Mouse (Mus musculus): ENCODE data around the gene Foxl2.

The Foxl2 gene

DNA sequence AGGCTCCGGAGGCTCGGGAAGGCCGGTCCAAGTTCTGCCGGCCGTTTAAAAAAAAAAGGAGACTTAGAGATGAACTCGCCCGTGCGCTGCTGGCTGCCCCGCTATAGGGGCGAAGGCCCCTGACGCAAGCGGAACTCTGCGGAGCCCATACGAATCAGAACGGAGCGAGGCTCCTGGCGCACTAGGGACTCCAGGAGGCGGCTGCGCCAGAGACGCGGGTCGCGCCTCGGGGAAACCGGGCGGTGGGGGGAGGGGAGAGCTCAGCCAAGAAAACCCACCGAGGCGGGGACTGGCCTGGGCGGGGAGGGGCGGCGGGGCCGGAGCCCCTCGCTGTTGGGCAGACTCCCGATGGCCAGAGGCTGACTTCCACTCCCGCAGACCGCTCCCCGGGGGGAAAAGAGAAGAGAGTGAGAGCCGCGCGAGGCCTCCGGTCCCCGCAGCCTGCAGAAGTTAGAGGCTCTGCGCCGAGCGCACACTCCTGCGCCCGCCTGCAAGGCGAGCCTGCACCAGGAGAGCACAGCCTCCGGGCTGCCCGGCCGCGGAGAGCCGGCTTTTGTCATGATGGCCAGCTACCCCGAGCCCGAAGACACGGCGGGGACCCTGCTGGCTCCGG is at the start of gene Foxl2:
Gene Foxl2 (plus strand): TSS at position 186 of the 613 bp plus-strand sequence.
- DNase-seq, result no peak

DNA sequence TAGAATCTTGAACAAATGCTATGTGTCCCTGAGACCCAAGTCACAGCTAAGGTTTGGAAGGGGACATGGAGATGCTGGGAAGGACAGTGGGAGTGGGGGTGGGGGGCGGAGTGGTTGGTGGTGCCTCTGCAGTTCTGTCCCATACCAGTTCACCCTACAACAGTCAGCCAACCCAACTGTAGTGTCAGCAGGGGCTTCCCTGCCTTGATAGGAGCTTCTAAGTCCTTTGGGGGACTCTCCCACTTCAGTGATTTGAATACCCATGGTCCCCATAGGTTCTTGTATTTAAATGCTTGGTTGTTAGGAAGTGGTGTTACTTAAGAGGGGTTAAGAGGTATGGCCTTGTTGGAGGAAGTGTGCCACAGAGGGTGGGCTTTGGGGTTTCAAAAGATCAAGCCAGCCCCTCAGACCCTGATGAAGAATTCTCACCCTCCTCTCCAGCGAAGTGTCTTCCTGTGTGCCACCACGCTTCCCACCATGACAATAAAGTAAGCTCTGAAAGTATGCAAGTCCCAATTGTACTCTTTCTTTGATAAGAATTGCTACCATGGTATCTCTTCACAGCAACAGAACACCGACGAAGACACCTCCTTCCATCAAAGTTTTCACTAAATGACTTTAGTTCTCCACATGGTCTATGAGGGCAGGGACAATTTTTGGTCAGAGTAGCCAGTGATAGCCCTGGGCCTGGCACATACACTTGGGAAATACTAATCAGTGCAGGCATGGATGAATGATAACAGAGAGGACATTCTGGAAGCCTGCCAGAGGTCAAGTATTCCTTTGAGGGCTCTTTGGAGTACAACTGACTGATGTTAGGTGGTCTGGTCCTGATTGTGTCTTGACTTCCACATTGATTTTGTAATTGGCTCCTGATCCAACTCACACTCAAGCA is 34.2 kb upstream of the Foxl2 start:
- DNase-seq, result no peak

- DNase-seq, result no peak
These were observed 32.0 kb upstream of the Foxl2 start for GRCm38 (mm10) chr9:98923119-98923518.

GRCm38 (mm10) chr9:98924183-98924582 is 30.9 kb upstream of the Foxl2 start:
- no peak for DNase-seq

GRCm38 (mm10) chr9:98929496-98929895 is 25.6 kb upstream of the Foxl2 start:
- DNase-seq, result no peak

DNA sequence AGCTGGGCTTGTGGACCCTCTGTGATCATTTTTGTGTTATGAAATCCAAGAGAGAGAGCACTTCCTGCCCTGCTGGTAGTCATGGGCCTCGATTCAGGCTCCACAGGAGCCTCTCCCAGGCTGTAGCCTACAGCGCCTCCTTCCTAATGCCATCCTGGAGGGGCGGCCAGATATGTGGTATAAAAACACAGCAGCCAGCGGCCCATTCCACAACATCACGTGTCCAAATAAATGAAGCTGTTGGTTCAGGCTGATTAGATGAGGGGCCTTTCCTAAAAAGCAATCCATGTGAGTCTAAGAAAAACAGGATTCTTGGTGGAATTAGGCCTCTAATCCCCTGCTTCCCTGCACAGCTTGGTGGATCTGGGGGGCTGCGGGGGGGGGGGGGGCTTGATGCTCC is 22.2 kb upstream of the Foxl2 start:
- DNase-seq, result no peak

DNA sequence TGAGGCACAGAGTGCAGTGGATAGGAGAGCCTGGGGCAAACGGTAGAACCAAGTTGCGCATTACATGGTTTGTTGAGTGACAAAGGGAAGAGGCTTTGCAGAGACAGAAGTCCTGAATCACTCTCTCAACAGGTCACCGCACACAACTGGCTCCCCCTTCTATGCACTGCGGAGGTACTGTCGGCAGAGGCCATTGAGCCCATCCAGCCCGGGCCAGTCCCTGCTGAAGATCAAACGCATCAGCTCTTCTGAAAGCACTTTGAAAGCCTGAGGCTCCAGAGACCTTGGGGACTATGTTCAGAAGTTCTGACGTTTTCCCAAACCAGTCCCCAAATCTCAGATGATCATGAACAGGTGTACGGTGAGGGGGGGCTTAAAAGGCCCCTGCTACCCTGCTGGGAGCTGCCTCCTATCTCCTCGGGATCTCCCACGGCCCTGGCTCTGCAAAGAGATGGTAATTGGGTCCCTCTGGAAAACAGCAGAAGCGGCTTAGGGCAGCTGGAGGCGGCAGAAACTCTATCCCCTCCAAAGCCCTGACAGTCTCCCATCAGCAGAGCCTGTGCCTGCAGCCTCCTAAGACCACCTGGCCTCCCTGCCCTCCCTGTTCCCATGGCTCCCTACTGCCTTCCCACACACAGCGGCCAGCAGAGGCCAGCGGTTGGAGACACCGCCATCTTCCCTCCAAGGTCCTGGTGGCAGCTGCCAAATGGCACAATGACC is 19.7 kb upstream of the Foxl2 start:
- DNase-seq, result no peak

DNA sequence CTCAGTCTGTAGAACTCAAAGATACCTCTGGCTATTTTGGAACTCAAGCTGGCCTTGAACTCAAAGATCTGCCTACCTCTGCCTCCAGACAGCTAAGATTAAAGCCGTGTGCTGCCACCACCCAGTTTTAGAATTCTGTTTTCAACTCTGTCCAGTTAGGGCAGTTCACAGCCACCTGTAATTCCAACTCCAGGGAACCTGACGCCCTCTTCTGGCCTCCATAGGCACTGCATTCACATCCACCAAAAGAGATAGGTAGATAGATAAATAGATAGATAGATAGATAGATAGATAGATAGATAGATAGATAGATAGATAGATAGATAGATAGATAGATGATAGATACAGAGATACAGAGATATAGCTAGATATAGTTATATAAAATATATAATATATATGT is 15.8 kb upstream of the Foxl2 start:
- DNase-seq, result no peak

DNA sequence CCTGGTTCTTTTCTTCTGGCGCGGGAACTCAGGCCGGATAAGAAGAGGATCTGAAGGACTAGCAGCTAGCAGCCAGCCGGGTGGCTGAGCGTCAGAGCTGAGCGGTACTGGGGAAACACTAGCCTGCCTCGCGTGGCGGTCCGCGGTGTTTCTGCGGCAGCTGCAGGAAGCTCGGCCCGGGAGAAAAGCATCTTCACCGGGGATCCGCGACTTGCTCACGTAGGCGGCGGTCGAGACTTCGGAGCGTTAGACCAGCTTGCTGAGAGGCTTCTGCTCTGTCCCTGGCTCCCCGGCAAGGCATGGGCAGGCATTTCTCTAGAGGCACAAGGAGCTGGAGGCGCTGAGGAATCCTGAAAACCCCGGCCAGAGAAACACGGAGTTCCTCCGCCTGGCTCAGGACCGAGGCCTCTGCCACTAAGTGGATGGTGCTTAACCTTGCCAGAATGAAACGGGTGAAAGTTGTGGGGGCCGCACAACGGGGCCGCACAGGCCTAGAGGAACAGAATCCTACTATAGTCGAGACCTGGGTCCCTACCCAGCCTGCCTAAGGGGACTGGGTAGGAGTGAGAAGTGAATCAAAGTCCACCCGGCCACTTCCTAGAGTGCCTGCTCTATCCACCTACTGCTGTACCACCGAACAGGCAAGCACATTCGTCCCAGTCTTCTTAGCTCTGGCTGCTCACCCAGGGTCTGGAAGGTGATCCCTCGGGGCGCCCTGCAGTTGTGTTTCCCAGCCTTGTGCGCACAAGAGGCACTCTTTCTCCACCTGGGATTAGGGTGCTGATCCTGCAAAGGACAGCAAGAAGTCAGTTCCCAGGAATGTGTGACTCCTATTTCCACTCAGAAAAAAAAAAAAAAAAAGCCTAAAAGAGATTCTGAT is 2.7 kb upstream of the Foxl2 start:
- DNase-seq, result no peak

GRCm38 (mm10) chr9:98953291-98953690 is 1.8 kb upstream of the Foxl2 start:
- no peak for DNase-seq

- no peak for DNase-seq
These were observed 1.3 kb upstream of the Foxl2 start for GRCm38 (mm10) chr9:98953830-98954229.

DNA sequence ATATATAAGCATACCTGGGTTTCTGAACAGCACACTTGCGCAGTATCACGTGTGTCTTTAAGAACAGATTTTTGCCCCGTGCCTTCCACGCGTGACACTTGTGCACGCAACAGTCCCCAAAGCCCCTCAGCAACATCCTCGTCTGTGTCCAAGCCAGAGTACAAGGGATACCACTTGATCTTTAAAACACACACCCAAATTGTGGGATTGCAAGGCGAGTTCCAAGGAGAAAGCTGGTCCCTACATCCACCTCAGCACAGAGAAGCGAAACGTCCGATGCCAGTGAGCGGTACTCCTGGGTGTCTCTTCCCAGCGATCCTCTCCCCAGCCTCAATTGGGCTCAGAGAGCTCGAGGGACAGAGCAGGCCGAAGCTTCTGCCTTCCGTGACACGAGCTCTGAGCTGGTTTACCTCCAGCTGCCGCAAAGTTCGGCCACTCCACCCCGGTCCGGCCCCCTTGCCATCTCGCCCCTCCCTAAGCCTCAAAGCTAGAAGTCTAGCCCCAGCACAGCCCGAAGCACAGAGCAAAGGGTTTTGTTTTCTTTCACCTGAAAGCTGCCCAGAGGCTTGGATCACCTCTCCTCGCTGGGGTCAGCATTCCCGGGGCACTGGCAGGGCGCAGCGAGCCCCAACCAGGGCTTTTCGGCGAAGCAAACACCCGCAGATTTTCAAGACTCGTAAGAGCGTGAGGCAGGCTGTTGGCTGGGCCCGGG is 541 bp upstream of the Foxl2 start:
- no peak for DNase-seq

DNA sequence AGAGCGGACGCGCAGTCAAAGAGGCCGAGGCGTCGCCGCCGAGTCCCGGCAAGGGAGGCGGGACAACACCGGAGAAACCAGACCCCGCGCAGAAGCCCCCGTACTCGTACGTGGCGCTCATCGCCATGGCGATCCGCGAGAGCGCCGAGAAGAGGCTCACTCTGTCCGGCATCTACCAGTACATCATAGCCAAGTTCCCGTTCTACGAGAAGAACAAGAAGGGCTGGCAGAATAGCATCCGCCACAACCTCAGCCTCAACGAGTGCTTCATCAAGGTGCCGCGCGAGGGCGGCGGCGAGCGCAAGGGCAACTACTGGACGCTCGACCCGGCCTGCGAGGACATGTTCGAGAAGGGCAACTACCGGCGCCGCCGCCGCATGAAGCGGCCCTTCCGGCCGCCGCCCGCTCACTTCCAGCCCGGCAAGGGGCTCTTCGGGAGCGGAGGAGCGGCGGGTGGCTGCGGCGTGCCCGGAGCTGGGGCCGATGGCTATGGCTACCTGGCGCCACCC is 682 bp downstream of the Foxl2 start:
- no peak for DNase-seq

- DNase-seq, result no peak
These were observed 1.7 kb downstream of the Foxl2 start for GRCm38 (mm10) chr9:98956591-98957381.

GRCm38 (mm10) chr9:98957751-98958351 is 2.8 kb downstream of the Foxl2 start:
- no peak for DNase-seq

GRCm38 (mm10) chr9:98958628-98959027 is 3.5 kb downstream of the Foxl2 start:
- no peak for DNase-seq

GRCm38 (mm10) chr9:98959851-98960250 is 4.8 kb downstream of the Foxl2 start:
- DNase-seq, result no peak

GRCm38 (mm10) chr9:98960348-98960747 is 5.3 kb downstream of the Foxl2 start:
- no peak for DNase-seq

DNA sequence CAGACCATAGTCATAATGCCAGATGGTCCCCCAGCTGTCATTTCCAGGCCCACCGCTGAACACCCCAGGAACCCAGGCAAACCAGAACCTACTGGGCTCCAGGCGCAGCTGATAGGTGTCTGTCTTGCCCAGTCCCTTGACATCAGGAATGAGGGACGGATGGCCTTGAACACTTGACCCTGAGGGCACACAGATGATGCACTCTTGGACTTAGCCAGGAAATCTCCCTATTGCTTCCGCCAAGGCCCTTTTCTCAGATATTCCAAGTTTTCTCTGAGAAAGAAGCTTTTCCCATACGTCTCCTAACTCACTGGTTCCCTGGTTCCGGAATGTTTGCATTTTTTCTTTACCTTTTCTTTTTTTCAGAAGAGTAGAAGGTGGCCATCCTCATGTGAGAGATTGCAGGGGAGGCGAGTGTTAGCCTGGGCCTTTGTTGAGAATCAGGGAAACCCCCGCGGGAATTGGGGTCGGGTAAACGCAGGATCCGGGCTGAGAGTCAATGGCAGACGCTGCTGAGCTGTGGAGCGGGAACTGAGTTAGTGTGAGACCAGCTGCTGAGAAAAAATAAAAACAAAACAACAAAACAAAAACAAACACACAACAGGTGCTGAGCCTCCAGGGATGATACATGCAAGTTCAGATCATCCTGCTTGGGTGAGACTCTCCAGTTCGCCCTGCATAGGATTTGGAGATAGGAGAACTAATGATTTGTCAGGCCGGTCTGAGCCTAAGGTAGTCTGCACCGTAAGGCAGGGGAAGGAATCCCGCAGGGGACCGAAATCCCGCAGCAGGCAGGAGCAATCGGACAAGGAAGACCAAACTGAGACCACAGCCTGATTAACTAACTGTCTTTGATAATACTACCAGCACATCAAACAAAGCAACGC is 6.7 kb downstream of the Foxl2 start:
- no peak for DNase-seq
